Mouse (Mus musculus) MEL-GATA-1-ER (cell line): ENCODE measurements around the gene Serinc4.

ENCODE experiments used
- DNase-seq: peaks from one replicate; pipeline ENCODE4 v3.0.0-alpha.2; 2012; ENCODE audit warnings: low read depth; ENCODE audit errors: extremely low read depth

Gene Serinc4

DNA sequence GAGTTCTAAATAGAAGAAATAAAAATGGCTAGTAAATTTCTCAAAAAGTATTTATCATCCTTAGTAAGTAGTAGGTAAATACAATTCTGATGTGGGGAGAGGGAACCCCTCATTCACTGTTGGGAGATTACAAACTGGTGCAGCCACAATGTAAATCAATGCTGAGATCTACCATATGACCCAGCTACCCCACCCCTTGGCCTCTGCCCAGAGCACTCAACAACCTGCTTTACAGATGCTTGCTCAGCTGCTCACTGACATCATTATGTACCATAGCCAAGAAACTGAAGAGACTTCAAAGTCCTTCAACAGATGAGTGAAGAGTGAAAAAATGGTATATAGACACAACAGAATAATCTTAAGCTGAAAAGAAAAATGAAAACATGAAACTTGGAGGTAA lies 53.3 kb downstream of the Serinc4 start:
- DNase-seq: no peak

DNA sequence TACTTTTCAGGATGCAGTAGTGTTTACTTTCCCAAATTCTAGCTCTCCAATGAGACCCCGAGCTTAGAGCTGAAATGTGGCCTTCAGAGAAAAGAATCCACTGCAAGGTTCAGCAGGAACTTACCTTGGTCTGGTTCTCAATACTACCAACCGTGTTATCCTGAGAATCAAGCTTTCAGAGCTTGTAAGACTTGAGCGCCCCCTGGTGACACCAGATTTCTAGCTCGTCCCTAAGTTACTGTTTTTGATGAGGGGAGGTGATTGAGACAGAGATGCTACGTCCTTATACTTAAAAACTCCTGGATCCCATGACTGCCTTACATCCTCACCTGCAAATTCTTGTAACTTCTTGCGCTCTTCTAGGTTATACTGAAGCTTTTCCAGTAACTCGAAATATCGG lies 60.0 kb downstream of the Serinc4 start:
- peak; percentile 46 for DNase-seq
